33 mouse cellular contexts compared by ENCODE assay signal in the genomic region with DNA sequence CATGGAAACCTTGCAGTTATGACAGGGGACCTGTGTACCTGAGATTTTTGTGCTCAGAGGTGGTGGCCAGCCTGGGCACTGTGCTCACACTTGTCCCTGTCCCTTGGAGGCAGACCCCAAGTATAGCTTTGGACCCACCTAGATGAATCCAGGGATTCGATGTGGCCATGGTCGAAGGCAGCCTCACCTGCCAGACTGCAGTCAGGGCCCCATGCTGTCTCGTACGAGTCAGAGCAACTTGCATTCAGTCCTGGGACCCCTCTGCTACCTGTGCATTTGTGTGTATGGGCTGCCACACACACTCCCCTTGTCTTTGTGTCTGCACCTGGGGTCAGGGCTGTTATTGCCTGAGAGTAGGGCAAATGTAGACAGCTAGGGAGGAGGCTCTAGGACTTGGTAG. TPM values are rescaled to one million over a fixed set of nuclear protein-coding genes. Genes with fewer than 3 reads are reported as not detected.
"Had no signal": no experiment of that assay in that cellular context is flagged by ENCODE, and none has a peak within 500 bp of the region (broad histone marks: within the 10 kb centered on the region; RNA-seq: fewer than 3 reads in every experiment).

No protein-coding gene starts in this region.

- H3K4me3 ChIP-seq: heart, embryonic 10.5 days; heart, embryonic 12.5 days; heart, embryonic 13.5 days; heart, embryonic 15.5 days; hindbrain, embryonic 10.5 days; hindbrain, embryonic 12.5 days; hindbrain, embryonic 13.5 days; hindbrain, embryonic 15.5 days; intestine, embryonic 15.5 days; kidney, embryonic 15.5 days; left cerebral cortex, adult 2 months had no signal

- H3K36me3 ChIP-seq: heart, embryonic 10.5 days; hindbrain, embryonic 10.5 days had no signal

- H3K4me2 ChIP-seq: heart, embryonic 11.5 days; heart, embryonic 12.5 days; heart, embryonic 13.5 days; heart, embryonic 15.5 days; hindbrain, embryonic 12.5 days; hindbrain, embryonic 13.5 days; hindbrain, embryonic 14.5 days; hindbrain, embryonic 15.5 days; intestine, embryonic 15.5 days; kidney, embryonic 15.5 days had no signal

- DNase-seq: heart, postnatal 10 days; heart, postnatal 14 days; heart, postnatal 36 days; heart, postnatal 4 days; kidney, adult 11 months; kidney, adult 18-20 months; kidney, adult 2 months; kidney, adult 8-10 months; kidney, adult 9 months; kidney, postnatal 10 days; kidney, postnatal 14 days; kidney, postnatal 25 days; kidney, postnatal 36 days; kidney, postnatal 4 days; layer of hippocampus, adult 9-11 months; layer of hippocampus, postnatal 36 days had no signal

- H3K27ac ChIP-seq: heart, embryonic 10.5 days; heart, embryonic 13.5 days; heart, embryonic 15.5 days; hindbrain, embryonic 10.5 days; hindbrain, embryonic 12.5 days; hindbrain, embryonic 13.5 days; hindbrain, embryonic 14.5 days; hindbrain, embryonic 15.5 days; hindbrain, postnatal 0 days; intestine, embryonic 15.5 days; kidney, embryonic 15.5 days; kidney, postnatal 0 days; left cerebral cortex, adult 2 months had no signal

- H3K27me3 ChIP-seq: heart, embryonic 15.5 days; hindbrain, embryonic 15.5 days; intestine, embryonic 15.5 days; kidney, embryonic 15.5 days had no signal

RNA-seq across cellular contexts. Expression of gene Ppara, which starts 39.5 kb away (rescaled TPM):
- total RNA-seq: hematopoietic stem cell, adult 5-6 weeks had no signal
- polyA plus RNA-seq: inflammation-experienced regulatory T-cells, adult 6 months had no signal
